Mouse (Mus musculus): ENCODE data around the gene Tbxas1. TPM values are rescaled to one million over a fixed set of nuclear protein-coding genes. Genes with fewer than 3 reads are reported as not detected.

The Tbxas1 gene
- total RNA-seq, 2 experiments from 2014 or later, result 2.8 TPM

DNA sequence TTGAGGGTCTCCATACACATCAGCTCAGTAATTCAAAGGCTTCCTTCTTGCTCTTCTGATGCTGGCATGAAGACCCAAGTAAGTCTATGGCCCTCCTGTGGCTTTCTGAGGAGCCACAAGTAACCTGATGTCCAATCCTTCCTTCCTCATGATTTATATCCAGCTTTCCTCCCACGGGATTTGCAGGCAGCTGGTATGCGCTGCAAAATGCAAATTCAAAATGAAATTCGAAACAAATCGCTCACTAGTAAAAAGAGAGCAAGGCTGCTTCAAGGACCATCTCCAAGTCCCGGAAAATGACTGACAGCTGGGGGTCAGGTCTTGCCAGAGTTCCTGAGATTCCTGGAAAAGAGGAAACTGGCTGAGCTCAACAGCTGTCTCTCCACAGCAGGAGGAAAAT, 197.5 kb downstream of the Tbxas1 start:
- peak in 1 of 2 experiments; percentile 35 for DNase-seq (ENCODE audit: low spot score in 2 of 2)
- peak; percentile 21; the same call in 1 of the 2 replicates for TF ChIP-seq CTCF (conservative IDR thresholded peaks at IDR 0.05)
- no peak overlapping the region for H3K4me3 ChIP-seq
- H3K27ac ChIP-seq, result no peak overlapping the region

DNA sequence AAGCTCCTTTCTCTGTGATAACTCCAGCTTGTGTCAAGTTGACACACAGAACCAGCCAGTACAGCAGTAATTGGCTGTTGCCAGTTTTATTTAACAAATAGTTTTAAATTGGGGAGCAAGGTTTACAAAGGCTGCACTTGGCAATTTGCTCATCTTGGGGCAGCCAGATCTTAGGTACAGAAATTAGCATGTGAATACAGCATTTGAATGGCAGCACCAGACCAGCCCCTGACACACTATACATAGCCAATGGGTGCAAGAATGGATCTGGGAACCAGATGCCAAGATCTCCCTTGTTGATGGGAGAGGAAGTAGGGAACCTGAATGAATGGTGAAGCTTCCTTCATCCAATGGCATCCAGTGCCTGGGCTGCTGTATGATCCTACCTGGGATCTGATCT, 199.0 kb downstream of the Tbxas1 start:
- Histone ChIP-seq H3K27ac (no peak overlapping the region), H3K4me3 (no peak overlapping the region)
- no peak for TF ChIP-seq CTCF (conservative IDR thresholded peaks at IDR 0.05)
- DNase-seq (ENCODE audit: low spot score in 2 of 2), result no peak

DNA sequence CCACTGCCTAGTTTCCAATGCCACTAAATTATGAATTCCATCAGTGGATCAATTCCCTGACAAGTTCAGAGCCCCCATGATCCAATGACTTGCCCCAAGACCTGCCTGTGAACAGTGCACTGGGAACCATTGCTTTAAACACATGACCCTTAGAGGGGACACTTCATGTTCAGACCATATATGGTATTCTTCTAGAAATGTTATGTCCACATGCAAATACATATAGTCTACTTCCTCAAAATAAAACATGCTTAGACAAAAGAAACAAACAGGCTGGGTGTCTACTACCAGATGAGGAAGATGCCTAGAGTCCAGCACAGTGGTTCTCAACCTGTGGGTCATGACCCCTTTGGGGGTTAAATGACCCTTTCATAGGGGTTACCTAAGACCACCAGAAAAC, 201.3 kb downstream of the Tbxas1 start:
- Histone ChIP-seq H3K4me3 (no peak overlapping the region), H3K27ac (no peak overlapping the region)
- DNase-seq (ENCODE audit: low spot score in 2 of 2), result no peak
- TF ChIP-seq CTCF (conservative IDR thresholded peaks at IDR 0.05), result no peak

DNA sequence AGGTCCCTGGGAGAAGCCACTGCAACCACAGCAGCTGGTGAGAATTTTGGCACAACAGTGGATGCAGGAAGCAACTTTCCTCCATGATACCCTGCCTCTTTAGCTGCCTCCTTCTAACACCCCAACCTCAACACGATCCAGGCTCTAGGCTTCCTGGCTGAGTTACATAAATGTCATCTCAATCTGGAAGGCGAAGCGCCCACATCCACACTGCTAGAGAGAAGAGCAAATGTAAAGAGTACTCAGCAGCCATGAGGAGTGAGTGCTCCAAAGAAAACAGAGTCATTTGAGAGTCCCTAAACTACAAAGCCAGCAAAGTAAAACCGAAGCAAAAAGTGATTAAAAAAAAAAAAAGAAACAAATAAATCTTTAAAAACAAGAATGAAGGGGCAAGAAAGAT, 229.4 kb downstream of the Tbxas1 start:
- no peak for DNase-seq (ENCODE audit: low spot score in 2 of 2)
- H3K27ac ChIP-seq, result no peak overlapping the region
- TF ChIP-seq CTCF (conservative IDR thresholded peaks at IDR 0.05), result no peak

DNA sequence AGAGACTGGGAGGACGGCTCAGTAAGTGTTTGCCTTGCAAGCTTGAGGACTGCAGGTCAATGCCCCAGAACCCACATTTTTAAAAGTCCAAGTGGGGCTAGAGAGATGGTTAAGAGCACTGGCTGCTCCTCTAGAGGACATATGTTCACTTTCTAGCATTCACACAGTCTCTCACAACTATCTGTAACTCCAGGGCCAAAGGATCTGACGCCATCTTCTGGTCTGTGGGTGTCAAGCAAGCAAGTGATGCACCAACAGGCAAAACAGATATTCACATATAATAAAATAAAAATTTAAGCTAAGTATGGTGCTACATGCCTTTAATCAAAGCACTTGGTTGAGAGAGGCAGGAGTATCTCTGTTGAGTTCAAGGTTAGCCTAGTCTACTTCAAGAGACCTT, 231.6 kb downstream of the Tbxas1 start:
- TF ChIP-seq CTCF (conservative IDR thresholded peaks at IDR 0.05), result peak; percentile 54
- no peak for DNase-seq (ENCODE audit: low spot score in 2 of 2)

More for the DNA sequence above, 229.4 kb downstream of the Tbxas1 start:
- H3K4me3 ChIP-seq, result no peak overlapping the region

DNA sequence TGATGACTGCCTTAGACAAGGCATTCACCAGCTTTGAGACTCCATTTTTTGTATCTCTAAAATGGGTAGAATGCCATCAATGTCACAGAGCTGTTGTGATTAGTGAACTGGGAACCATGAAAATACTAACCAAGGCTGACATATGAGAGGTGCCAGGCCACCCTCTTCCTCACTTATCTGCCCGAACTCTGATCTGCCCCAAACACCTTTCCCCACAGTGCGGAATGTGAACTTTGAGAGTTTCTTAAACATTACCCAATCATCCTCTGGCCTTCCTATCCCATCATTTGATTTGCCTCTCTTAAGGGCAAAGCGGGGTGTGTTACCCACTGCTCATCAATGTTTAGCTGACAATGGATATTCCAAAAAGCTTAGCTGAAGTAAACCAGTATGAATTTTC, 237.5 kb downstream of the Tbxas1 start:
- TF ChIP-seq CTCF (conservative IDR thresholded peaks at IDR 0.05), result no peak
- Histone ChIP-seq H3K27ac (no peak overlapping the region), H3K4me3 (no peak overlapping the region)
- DNase-seq (ENCODE audit: low spot score in 2 of 2), result no peak

More for the DNA sequence above, 231.6 kb downstream of the Tbxas1 start:
- Histone ChIP-seq H3K4me3 (no peak overlapping the region), H3K27ac (no peak overlapping the region)

DNA sequence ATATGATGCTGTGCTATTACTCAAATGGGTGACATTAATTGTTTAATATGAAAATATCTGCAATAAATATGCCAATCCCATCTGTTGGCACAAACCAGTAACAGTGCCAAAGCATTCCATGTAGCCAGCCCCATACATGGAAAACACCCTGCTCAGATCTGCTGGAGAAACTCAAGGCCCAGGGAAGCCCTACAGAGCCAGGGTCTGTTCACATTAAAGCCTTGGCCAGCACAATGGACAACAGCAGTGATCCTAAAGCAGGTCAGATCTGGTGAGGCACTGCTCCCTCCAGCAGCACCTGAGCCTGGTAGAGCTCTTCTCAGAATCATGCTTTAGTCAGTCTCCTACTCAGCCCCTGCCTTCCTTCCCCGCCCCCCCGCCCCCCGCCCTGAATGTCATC, 237.9 kb downstream of the Tbxas1 start:
- no peak for TF ChIP-seq CTCF (conservative IDR thresholded peaks at IDR 0.05)
- DNase-seq (ENCODE audit: low spot score in 2 of 2), result no peak
- H3K27ac ChIP-seq, result no peak overlapping the region
- H3K4me3 ChIP-seq, result no peak overlapping the region

DNA sequence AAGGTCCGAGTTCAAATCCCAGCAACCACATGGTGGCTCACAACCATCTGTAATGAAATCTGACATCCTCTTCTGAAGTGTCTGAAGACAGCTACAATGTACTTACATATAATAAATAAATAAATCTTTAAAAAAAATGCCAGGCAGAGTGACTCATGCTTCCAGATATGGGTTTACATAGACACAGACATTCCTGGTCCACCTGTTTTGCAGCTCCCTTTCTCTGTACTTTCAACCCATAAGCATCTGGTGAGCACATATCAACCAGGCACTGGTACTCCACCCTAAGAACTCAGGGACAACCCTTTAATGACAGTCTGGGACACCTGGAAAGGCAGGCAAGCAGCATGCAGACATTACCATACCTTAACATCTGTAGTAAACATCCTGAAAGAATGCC, 240.2 kb downstream of the Tbxas1 start:
- TF ChIP-seq CTCF (conservative IDR thresholded peaks at IDR 0.05), result no peak
- Histone ChIP-seq H3K27ac (no peak overlapping the region), H3K4me3 (no peak overlapping the region)
- DNase-seq (ENCODE audit: low spot score in 2 of 2), result no peak

DNA sequence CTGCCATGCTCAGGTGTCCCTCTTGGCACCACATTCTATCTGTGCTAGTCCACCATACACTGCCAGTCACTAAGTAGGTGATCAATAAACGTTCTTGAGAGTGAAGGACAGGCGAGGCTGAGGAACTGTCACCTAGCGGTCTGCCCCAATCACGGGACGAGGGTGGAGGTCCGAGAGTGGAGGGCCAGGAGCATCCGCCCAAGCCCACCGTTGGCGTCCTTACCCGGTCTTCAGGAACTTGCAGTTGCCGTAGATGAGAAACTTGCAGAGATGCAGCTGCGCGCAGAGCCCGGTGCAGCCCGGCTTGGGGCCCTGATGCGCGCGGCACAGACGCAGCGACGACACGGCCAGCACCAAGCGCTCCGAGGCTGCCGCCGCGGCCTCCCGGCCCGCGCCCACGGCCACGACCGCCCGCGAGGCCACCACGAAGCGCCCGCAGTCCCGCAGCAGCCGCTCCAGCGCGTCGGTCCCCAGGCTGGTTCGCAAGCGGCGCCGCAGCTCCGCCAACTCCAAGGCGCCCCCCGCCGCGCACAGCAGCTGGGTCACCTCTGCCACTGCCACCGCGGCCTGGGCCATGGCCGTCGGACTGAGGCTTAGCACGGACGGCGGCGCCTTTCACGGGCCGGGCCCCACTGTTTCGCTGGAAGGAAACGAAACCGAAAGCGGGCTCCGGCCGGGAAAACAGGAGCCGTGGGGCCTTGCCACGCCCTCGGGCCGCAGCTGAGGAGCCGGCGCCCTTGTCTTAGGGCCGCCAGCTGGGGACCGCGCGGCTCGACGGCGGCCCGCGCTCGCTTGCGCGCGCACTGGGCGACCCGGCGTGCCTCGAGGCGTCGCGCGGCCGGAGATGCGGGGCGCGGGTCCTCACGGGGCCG, 242.6 kb downstream of the Tbxas1 start, which contains the start of gene Parp12:
Gene Parp12 (minus strand): TSS at position 766 of the 872 bp plus-strand sequence.
- no peak for TF ChIP-seq CTCF (conservative IDR thresholded peaks at IDR 0.05)
- peak within 1 kb of the TSS; percentile 58 for H3K4me3 ChIP-seq
- DNase-seq (ENCODE audit: low spot score in 2 of 2), result peak; percentile 19 to 32
- peak within 1 kb of the TSS; percentile 76 for H3K27ac ChIP-seq

DNA sequence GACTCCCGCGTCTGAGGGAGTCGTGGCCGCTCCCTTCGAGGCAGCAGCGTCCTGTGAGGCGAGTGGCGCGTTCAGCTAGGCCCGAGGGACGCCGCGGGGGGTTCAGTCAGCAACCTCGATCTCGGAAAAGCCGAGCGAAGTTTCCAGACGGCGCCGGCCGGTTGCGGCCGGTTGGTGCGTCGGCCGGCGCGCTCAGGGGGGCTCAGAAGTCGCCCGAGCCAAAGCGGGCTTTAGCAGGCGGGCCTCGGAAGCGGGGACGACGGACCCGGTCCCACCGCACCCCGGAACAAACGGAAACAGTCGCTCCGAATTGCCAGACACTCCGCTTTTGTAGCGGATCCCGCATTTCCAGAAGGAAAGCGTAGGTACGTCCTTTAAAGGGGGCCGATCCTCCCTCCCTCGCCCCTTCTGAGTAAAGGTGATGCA, 243.3 kb downstream of the Tbxas1 start:
- H3K27ac ChIP-seq, result peak overlapping the region; percentile 76; the same call in 1 of the 2 replicates
- peak overlapping the region; percentile 58 for H3K4me3 ChIP-seq
- no peak for DNase-seq (ENCODE audit: low spot score in 2 of 2)
- TF ChIP-seq CTCF (conservative IDR thresholded peaks at IDR 0.05), result no peak

DNA sequence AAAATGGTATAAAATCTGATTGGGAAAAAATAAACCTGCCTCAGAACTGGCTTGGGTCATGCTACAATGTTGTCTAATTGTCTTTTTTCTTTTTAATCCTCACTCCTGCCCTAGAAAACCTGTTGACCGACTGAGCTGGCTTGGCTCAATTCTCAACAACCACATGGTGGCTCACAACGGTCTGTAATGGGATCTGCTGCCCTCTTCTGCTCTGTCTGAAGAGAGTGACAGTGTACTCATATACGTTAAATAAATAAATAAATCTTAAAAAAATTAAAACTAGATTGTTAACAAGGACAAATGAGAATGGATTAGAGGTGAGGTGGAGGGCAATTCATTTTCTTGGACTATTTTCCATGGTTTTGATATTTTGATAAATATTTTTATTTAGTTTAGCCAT, 245.5 kb downstream of the Tbxas1 start:
- TF ChIP-seq CTCF (conservative IDR thresholded peaks at IDR 0.05), result peak; percentile 23
- Histone ChIP-seq H3K4me3 (no peak overlapping the region), H3K27ac (no peak overlapping the region)
- DNase-seq (ENCODE audit: low spot score in 2 of 2), result no peak

DNA sequence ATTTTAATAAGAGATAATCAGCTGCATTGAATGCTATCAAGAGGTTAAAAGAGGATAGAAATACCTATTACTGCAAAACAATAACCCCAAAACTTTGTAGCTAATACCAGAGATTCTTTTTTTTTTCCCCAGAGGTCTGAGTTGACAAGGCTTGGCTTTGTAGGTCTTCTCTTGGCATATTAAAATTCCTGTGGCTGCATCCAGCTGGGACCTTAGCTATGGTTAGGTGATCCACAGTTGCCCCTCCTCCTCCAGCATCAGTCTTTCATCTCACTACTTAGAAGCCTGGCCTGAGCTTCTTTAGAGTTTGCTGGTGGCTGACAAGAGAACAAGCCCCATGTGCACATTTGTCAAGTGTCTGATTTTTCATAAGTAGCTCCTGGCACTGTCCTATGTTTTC, 249.5 kb downstream of the Tbxas1 start:
- no peak overlapping the region for H3K27ac ChIP-seq
- H3K4me3 ChIP-seq, result no peak overlapping the region
- no peak for DNase-seq (ENCODE audit: low spot score in 2 of 2)
- no peak for TF ChIP-seq CTCF (conservative IDR thresholded peaks at IDR 0.05)

DNA sequence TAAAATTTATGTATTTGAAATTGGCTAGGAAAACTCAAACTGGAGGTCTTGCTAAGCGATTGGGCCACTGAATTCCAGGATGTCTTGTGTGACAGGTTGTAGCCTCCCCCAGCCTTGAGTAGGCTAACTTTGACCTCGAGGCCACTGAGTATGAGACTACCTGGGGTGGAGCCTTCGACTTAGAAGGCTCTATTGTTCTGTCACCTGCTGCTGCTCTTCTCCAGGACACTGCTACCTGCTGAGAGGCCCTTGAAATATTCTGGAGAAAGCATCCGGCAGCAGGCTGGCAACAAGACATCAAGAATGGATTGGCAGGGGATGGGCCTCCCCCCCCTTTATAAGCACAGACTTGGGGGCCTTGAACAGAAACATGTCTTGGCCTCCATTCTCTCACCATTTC, 256.3 kb downstream of the Tbxas1 start:
- DNase-seq (ENCODE audit: low spot score in 2 of 2), result no peak
- TF ChIP-seq CTCF (conservative IDR thresholded peaks at IDR 0.05), result no peak

DNA sequence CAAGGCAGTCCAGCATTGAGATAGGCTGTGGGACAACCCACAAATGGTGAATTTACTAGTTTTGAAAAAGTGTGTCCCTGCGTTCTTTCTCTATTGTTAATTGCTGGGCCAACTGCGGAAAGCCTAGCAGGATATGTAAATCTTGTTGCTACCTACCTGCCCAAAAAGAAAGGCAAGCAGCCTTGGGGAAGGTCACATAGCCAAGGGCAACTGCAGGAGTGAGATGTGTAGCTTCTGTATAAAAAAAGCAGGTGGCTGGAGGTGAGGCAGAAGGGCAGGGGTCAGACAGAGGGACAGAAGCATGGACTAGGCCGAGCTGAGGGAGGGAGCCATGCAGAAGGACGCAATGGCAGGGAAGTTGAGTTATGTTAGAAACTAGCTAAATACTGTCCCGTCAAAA, 257.4 kb downstream of the Tbxas1 start:
- no peak for DNase-seq (ENCODE audit: low spot score in 2 of 2)
- H3K27ac ChIP-seq, result no peak overlapping the region
- no peak overlapping the region for H3K4me3 ChIP-seq
- no peak for TF ChIP-seq CTCF (conservative IDR thresholded peaks at IDR 0.05)

More for the DNA sequence above, 256.3 kb downstream of the Tbxas1 start:
- Histone ChIP-seq H3K4me3 (no peak overlapping the region), H3K27ac (no peak overlapping the region)

Other genes with a start within 250 kb of the Tbxas1 start
- 1 to 10 TPM; 1.0 to 1.2 TPM for gene Klrg2, start 238.2 kb upstream of the Tbxas1 start, total RNA-seq (2021)
- 10 to 100 TPM; 52.1 to 59.8 TPM for gene Clec2l, start 212.3 kb upstream of the Tbxas1 start, total RNA-seq (2021)
- gene Hipk2, start 761 bp downstream of the Tbxas1 start, total RNA-seq (2021), result 10 to 100 TPM; 55.9 to 59.9 TPM
- gene Parp12, start 242.9 kb downstream of the Tbxas1 start, total RNA-seq (2021), result 1 to 10 TPM; 4.8 to 7.7 TPM